Mouse (Mus musculus) stomach, embryonic 16.5 days (tissue): Measurements from ENCODE around the gene 1700001O22Rik. TPM values are rescaled to one million over a fixed set of nuclear protein-coding genes. Genes with fewer than 3 reads are reported as not detected.

ENCODE experiments used
- ATAC-seq: fragments of 200-750 bp; cut with Nextera tagmentation; 2 replicates; pipeline ENCODE4 v1.8.0; 2017; ENCODE audit warnings: moderate number of reproducible peaks, moderate TSS enrichment; ENCODE audit not compliant: insufficient read depth, low FRiP score
- H3K27ac ChIP-seq: fragments of 300-500 bp; sonication (generic); 2 replicates; pipeline ENCODE4 v1.5.1; 2014; ENCODE audit warnings: low read length
- H3K27me3 ChIP-seq: fragments of 300-500 bp; sonication (generic); 2 replicates; pipeline ENCODE4 v1.6.1; 2014; ENCODE audit warnings: low read length, control low read depth, mixed read lengths; ENCODE audit not compliant: control insufficient read depth, insufficient read depth
- H3K36me3 ChIP-seq: fragments of 300-500 bp; sonication (generic); 2 replicates; pipeline ENCODE4 v1.6.1; 2014; ENCODE audit warnings: low read length; ENCODE audit not compliant: control insufficient read depth, insufficient read depth
- H3K4me1 ChIP-seq: fragments of 300-500 bp; sonication (generic); 2 replicates; pipeline ENCODE4 v1.6.1; 2014; ENCODE audit warnings: low read length, control low read depth, mixed read lengths; ENCODE audit not compliant: control insufficient read depth, insufficient read depth
- H3K4me2 ChIP-seq: fragments of 300-500 bp; sonication (generic); 2 replicates; pipeline ENCODE4 v1.6.1; 2014; ENCODE audit warnings: low read depth, low read length, mixed read lengths
- H3K4me3 ChIP-seq: fragments of 300-500 bp; sonication (generic); replicated peaks from 2 replicates; pipeline ENCODE4 v1.5.1; 2014; ENCODE audit warnings: mild to moderate bottlenecking, low read length
- H3K9ac ChIP-seq: fragments of 300-500 bp; sonication (generic); 2 replicates; pipeline ENCODE4 v1.6.1; 2014; ENCODE audit warnings: low read length
- H3K9me3 ChIP-seq: fragments of 300-500 bp; sonication (generic); replicated peaks from 2 replicates; pipeline ENCODE4 v1.6.1; 2016; ENCODE audit warnings: low read length, control low read depth; ENCODE audit not compliant: control insufficient read depth
- WGBS: fragments of 180-500 bp; shearing (Covaris S2); extraction: QIAGEN DNeasy Blood & Tissue Kit; methylation state at CpG from one replicate; pipeline ENCODE4 v1.1.7; 2014; 5-methylcytosine and 5-hydroxymethylcytosine counted together
- polyA plus RNA-seq: library from polyadenylated mRNA; unstranded; fragments of >200 nt; fragmentation: Nextera tagmentation; extraction: Ambion mirVana; gene quantifications from 2 replicates; pipeline ENCODE4 v1.2.1, GENCODE M21; 2015

The 1700001O22Rik gene
- polyA plus RNA-seq, 1 experiment from 2014 or later: 1.7 TPM

DNA sequence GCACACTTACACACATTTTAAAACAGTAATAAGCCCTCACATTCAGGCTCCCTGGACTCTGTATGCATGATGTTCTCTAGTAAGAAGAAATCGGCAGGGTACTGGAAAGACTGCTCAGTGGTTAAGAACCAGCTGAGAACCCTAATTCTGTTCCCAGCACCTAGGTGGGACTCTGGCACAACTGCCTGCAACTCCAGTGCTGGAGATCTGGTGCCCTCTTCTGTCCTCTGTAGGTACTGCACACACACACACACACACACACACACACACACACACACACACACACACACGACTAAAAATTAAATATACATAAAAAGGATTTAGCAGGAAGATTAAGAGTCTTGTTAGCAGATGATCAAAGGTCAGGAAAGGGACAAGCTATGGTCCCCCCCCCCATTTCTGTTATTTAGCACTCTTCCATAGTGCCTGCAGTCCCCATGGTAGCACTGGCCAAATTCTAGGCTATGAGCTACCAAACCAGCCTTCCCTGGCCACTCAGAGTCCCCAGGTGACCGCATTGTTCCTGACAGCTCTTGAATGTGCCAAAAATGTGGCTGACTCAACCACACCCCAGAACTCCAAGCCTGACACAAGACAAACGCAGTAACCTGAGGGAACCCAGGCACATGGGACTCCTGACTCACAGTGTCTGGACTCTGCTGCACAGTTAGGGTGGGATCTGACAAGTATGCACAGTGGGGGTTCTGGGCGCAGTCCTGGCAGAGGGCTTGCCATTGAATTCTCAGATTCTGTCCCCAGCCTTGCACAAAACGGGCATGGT lies 47.3 kb downstream of the 1700001O22Rik start:
- Histone ChIP-seq H3K4me1 (peaks cover 40% of the 10 kb centered on the region), H3K27ac (no peak overlapping the region)
- 84% methylated on average over 6 of the region's 6 CpGs for WGBS

DNA sequence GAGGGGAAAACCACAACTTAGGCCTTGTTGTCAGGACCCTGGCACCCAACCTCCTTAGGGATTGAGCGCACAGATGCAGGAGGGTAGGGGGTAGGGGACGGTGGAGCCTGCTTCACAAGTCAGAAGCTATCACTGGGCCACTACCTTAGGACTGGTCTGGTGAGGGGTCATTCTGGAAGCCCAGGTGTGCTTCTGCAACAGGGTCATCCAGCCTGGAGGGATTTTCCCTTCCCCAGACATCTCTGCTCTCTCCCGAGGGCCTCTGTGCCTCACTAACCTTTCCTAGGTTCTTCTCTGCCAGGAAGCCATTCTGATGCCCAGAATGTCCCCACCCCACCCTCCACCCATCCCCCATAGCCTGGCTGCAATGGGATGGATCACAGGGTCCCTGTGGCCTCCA lies 48.6 kb downstream of the 1700001O22Rik start:
- WGBS: 77% methylated on average over 3 of the region's 3 CpGs
- no peak for ATAC-seq

More for the DNA sequence above, 47.3 kb downstream of the 1700001O22Rik start:
- Histone ChIP-seq H3K9me3 (0 out of 2 replicates have a peak, but pooled peaks cover 3% of the 10 kb centered on the region), H3K9ac (no peak overlapping the region), H3K36me3 (no peaks in the 10 kb centered on the region), H3K27me3 (no peaks in the 10 kb centered on the region), H3K4me3 (no peak overlapping the region), H3K4me2 (no peak overlapping the region)
- no peak for ATAC-seq

DNA sequence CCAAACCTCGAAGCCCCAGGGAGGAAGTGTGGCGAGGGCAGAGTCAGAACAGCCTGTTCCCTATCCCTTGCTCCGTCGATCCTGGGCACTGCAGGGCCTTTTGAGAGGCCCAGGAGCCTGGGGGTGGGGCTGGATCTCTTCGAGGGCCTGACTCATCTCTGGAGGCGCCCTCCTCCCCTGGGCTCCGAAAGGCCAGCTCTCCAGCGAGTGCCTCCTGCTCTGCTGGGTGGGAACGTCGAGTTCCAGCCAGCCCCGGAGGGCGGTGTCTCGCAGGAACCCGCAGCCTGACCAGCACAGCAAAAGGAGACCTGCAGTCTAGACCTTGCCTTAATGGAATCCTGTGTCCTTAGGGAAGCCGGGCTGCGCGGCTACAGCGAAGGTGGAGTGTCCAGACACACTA lies 50.2 kb downstream of the 1700001O22Rik start:
- ATAC-seq: peak; percentile 78
- H3K36me3 ChIP-seq: no peaks in the 10 kb centered on the region
- H3K27me3 ChIP-seq: no peaks in the 10 kb centered on the region
- H3K4me2 ChIP-seq: no peak overlapping the region
- peaks cover 11% of the 10 kb centered on the region for H3K4me1 ChIP-seq
- H3K4me3 ChIP-seq: no peak overlapping the region
- WGBS: 21% methylated on average over 18 of the region's 18 CpGs
- H3K9me3 ChIP-seq: 0 out of 2 replicates have a peak, but pooled peaks cover 3% of the 10 kb centered on the region
- H3K9ac ChIP-seq: peak overlapping the region; percentile 60
- H3K27ac ChIP-seq: peak overlapping the region; percentile 79

More for the DNA sequence above, 48.6 kb downstream of the 1700001O22Rik start:
- Histone ChIP-seq H3K27me3 (no peaks in the 10 kb centered on the region), H3K9me3 (0 out of 2 replicates have a peak, but pooled peaks cover 3% of the 10 kb centered on the region), H3K4me2 (no peak overlapping the region), H3K4me3 (no peak overlapping the region), H3K4me1 (peaks cover 27% of the 10 kb centered on the region), H3K36me3 (no peaks in the 10 kb centered on the region), H3K9ac (0 out of 2 replicates have a peak overlapping the region, but pooled peaks have one; percentile 5), H3K27ac (no peak overlapping the region; the same call in 1 of the 2 replicates)

- no peak overlapping the region for H3K9ac ChIP-seq
- H3K4me2 ChIP-seq: no peak overlapping the region
- H3K36me3 ChIP-seq: no peaks in the 10 kb centered on the region
- peaks cover 6% of the 10 kb centered on the region for H3K4me1 ChIP-seq
- H3K4me3 ChIP-seq: no peak overlapping the region
- no peak for ATAC-seq
- 0 out of 2 replicates have a peak, but pooled peaks cover 3% of the 10 kb centered on the region for H3K9me3 ChIP-seq
- 97% methylated on average over 5 of the region's 5 CpGs for WGBS
- H3K27ac ChIP-seq: no peak overlapping the region
- no peaks in the 10 kb centered on the region for H3K27me3 ChIP-seq
These were observed 51.0 kb downstream of the 1700001O22Rik start for GRCm38 (mm10) chr2:30752471-30752870.

DNA sequence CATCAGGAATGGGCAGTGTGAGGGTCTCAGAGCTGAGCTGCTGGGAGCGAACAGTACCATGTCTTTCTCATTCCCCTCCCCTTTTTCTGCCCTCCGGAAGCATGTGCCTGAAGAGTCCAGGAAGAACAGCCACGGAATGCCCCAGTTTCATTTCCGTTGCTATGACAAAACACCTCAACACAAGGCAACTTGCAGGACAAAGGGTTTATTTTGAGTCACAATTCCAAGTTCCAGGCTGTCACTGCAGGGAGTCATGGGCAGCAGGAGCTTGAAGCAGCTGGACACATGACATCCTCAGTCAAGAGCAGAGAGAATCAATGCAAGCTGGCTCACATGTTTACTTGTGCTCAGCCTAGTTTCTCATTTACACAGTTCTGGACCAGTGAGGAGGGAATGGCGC lies 53.4 kb downstream of the 1700001O22Rik start:
- H3K27ac ChIP-seq: peak overlapping the region; percentile 27; the same call in 1 of the 2 replicates

DNA sequence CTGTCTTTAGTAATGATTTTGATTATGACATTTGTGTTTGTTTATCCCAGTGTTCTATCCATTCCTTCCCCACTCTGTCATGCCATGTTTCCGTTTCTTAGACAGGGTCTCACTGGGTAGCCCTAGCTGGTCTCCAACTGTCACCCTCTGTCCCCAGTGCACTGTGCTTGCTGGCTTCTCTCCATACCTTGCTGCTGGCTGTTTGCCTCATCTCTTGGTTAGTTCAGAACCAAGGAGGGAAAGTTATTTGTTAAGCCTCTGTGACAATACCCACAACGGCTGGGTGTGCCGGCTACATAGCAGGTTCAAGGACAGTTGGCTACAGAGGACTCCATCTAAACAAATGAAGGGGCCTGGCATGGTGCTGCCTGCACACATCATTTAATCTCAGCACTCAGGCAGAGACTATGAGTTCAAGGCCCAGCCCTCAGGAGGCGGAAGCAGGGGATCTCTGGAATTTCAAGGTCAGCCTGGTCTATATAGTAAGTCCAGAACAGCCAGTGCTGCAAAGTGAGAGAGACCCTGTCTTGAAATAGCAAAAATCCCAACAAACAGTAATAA lies 55.8 kb downstream of the 1700001O22Rik start:
- 73% methylated on average over 4 of the region's 4 CpGs for WGBS
- H3K27me3 ChIP-seq: no peaks in the 10 kb centered on the region

More for the DNA sequence above, 53.4 kb downstream of the 1700001O22Rik start:
- H3K4me3 ChIP-seq: no peak overlapping the region
- H3K36me3 ChIP-seq: no peaks in the 10 kb centered on the region
- WGBS: 71% methylated on average over 5 of the region's 5 CpGs
- ATAC-seq: no peak
- H3K27me3 ChIP-seq: no peaks in the 10 kb centered on the region
- no peak overlapping the region for H3K9ac ChIP-seq
- no peak overlapping the region for H3K4me2 ChIP-seq
- peaks cover 6% of the 10 kb centered on the region for H3K4me1 ChIP-seq
- no peaks in the 10 kb centered on the region for H3K9me3 ChIP-seq

More for the DNA sequence above, 55.8 kb downstream of the 1700001O22Rik start:
- Histone ChIP-seq H3K4me3 (no peak overlapping the region), H3K9me3 (no peaks in the 10 kb centered on the region), H3K9ac (no peak overlapping the region), H3K36me3 (no peaks in the 10 kb centered on the region), H3K4me1 (peaks cover 14% of the 10 kb centered on the region), H3K27ac (no peak overlapping the region), H3K4me2 (no peak overlapping the region)
- ATAC-seq: no peak

Other genes with a start within 250 kb of the 1700001O22Rik start
- 0.34 and 1.1 TPM in 2 replicates for gene Cstad, start 208.6 kb downstream of the 1700001O22Rik start, polyA plus RNA-seq
- gene Ntmt1, start 4.2 kb upstream of the 1700001O22Rik start, polyA plus RNA-seq: 71.5 and 80.0 TPM in 2 replicates
- 28.0 and 30.0 TPM in 2 replicates for gene Asb6, start 26.7 kb upstream of the 1700001O22Rik start, polyA plus RNA-seq
- 3.5 and 3.9 TPM in 2 replicates for gene Prrx2, start 31.3 kb upstream of the 1700001O22Rik start, polyA plus RNA-seq
- 10.3 and 13.0 TPM in 2 replicates for gene Ptges, start 126.2 kb upstream of the 1700001O22Rik start, polyA plus RNA-seq
- 33.6 and 34.8 TPM in 2 replicates for gene Tor1b, start 149.3 kb upstream of the 1700001O22Rik start, polyA plus RNA-seq
- gene Tor1a, start 164.3 kb upstream of the 1700001O22Rik start, polyA plus RNA-seq: 70.0 and 75.1 TPM in 2 replicates
- 54.6 and 56.2 TPM in 2 replicates for gene BC005624, start 178.5 kb upstream of the 1700001O22Rik start, polyA plus RNA-seq
- 22.0 and 23.8 TPM in 2 replicates for gene Usp20, start 178.6 kb upstream of the 1700001O22Rik start, polyA plus RNA-seq